Mouse (Mus musculus) heart, embryonic 12.5 days (tissue): ENCODE results near the gene Rps23. TPM values are rescaled to one million over a fixed set of nuclear protein-coding genes. Genes with fewer than 3 reads are reported as not detected.

Experiments
- ATAC-seq: fragments of 200-750 bp; cut with Nextera tagmentation; 2 replicates; pipeline ENCODE4 v1.8.0; 2017; ENCODE audit warnings: moderate TSS enrichment, moderate library complexity; ENCODE audit not compliant: insufficient number of reproducible peaks, low FRiP score
- H3K27ac ChIP-seq: fragments of 300-500 bp; sonication (generic); 2 replicates; pipeline ENCODE4 v1.5.1; 2016; ENCODE audit warnings: mild to moderate bottlenecking, moderate library complexity; ENCODE audit not compliant: poor library complexity, severe bottlenecking
- H3K27me3 ChIP-seq: fragments of 300-500 bp; sonication (generic); replicated peaks from 2 replicates; pipeline ENCODE4 v1.6.1; 2016; ENCODE audit warnings: mild to moderate bottlenecking, moderate library complexity
- H3K36me3 ChIP-seq: fragments of 300-500 bp; sonication (generic); 2 replicates; pipeline ENCODE4 v1.6.1; 2016; ENCODE audit warnings: mild to moderate bottlenecking, moderate library complexity
- H3K4me1 ChIP-seq: fragments of 300-500 bp; sonication (generic); replicated peaks from 2 replicates; pipeline ENCODE4 v1.6.1; 2016; ENCODE audit warnings: mild to moderate bottlenecking
- H3K4me2 ChIP-seq: fragments of 300-500 bp; sonication (generic); 2 replicates; pipeline ENCODE4 v1.6.1; 2016; ENCODE audit warnings: mild to moderate bottlenecking, moderate library complexity
- H3K4me3 ChIP-seq: fragments of 300-500 bp; sonication (generic); 2 replicates; pipeline ENCODE4 v1.5.1; 2016; ENCODE audit warnings: mild to moderate bottlenecking
- H3K9ac ChIP-seq: fragments of 300-500 bp; sonication (generic); 2 replicates; pipeline ENCODE4 v1.6.1; 2016; ENCODE audit warnings: mild to moderate bottlenecking, moderate library complexity
- H3K9me3 ChIP-seq: fragments of 300-500 bp; sonication (generic); replicated peaks from 2 replicates; pipeline ENCODE4 v1.6.1; 2016; ENCODE audit warnings: mild to moderate bottlenecking, moderate library complexity
- WGBS: fragments of 180-500 bp; shearing (Covaris S2); methylation state at CpG from one replicate; pipeline ENCODE4 v1.1.7; 2016; 5-methylcytosine and 5-hydroxymethylcytosine counted together
- polyA plus RNA-seq: library from polyadenylated mRNA; unstranded; fragments of >200 nt; fragmentation: Nextera tagmentation; extraction: Ambion mirVana; gene quantifications from 2 replicates; pipeline ENCODE4 v1.2.1, GENCODE M21; 2016

The Rps23 gene
- polyA plus RNA-seq, 1 experiment from 2014 or later: 179 TPM

- Histone ChIP-seq H3K4me2 (no peak overlapping the region), H3K9ac (no peak overlapping the region), H3K27me3 (no peaks in the 10 kb centered on the region), H3K9me3 (no peaks in the 10 kb centered on the region), H3K36me3 (peaks cover 6% of the 10 kb centered on the region), H3K27ac (no peak overlapping the region), H3K4me3 (no peak overlapping the region), H3K4me1 (no peaks in the 10 kb centered on the region)
- 74% methylated on average over 3 of the region's 3 CpGs for WGBS
- no peak for ATAC-seq
Observed at GRCm38 (mm10) chr13:90933256-90933655, 10.5 kb downstream of the Rps23 start.

GRCm38 (mm10) chr13:90935852-90936251, 13.1 kb downstream of the Rps23 start:
- Histone ChIP-seq H3K27me3 (no peaks in the 10 kb centered on the region), H3K27ac (no peak overlapping the region), H3K4me2 (no peak overlapping the region), H3K4me1 (no peaks in the 10 kb centered on the region), H3K9me3 (no peaks in the 10 kb centered on the region), H3K36me3 (no peaks in the 10 kb centered on the region), H3K4me3 (no peak overlapping the region), H3K9ac (no peak overlapping the region)
- WGBS: 84% methylated on average over 7 of the region's 7 CpGs
- no peak for ATAC-seq

GRCm38 (mm10) chr13:90939192-90939591, 16.4 kb downstream of the Rps23 start:
- no peak overlapping the region for H3K4me2 ChIP-seq
- H3K9ac ChIP-seq: no peak overlapping the region
- no peak overlapping the region for H3K4me3 ChIP-seq
- ATAC-seq: peak; percentile 82
- H3K9me3 ChIP-seq: no peaks in the 10 kb centered on the region
- H3K36me3 ChIP-seq: no peaks in the 10 kb centered on the region
- 53% methylated on average over 6 of the region's 6 CpGs for WGBS
- no peaks in the 10 kb centered on the region for H3K4me1 ChIP-seq
- H3K27ac ChIP-seq: no peak overlapping the region
- no peaks in the 10 kb centered on the region for H3K27me3 ChIP-seq

GRCm38 (mm10) chr13:90939600-90939999, 16.8 kb downstream of the Rps23 start:
- Histone ChIP-seq H3K4me2 (no peak overlapping the region), H3K27ac (no peak overlapping the region), H3K4me3 (no peak overlapping the region), H3K36me3 (no peaks in the 10 kb centered on the region), H3K27me3 (no peaks in the 10 kb centered on the region), H3K4me1 (no peaks in the 10 kb centered on the region), H3K9me3 (no peaks in the 10 kb centered on the region), H3K9ac (no peak overlapping the region)
- ATAC-seq: no peak
- 76% methylated on average over 5 of the region's 5 CpGs for WGBS

GRCm38 (mm10) chr13:90958894-90959293, 36.1 kb downstream of the Rps23 start:
- no peaks in the 10 kb centered on the region for H3K36me3 ChIP-seq
- H3K9ac ChIP-seq: no peak overlapping the region
- H3K4me1 ChIP-seq: peaks cover 11% of the 10 kb centered on the region
- H3K4me2 ChIP-seq: no peak overlapping the region
- H3K27me3 ChIP-seq: no peaks in the 10 kb centered on the region
- no peak overlapping the region for H3K4me3 ChIP-seq
- H3K9me3 ChIP-seq: no peaks in the 10 kb centered on the region
- no peak for ATAC-seq
- WGBS: 61% methylated on average over 2 of the region's 2 CpGs
- no peak overlapping the region for H3K27ac ChIP-seq

- H3K36me3 ChIP-seq: no peaks in the 10 kb centered on the region
- no peaks in the 10 kb centered on the region for H3K27me3 ChIP-seq
- H3K4me3 ChIP-seq: no peak overlapping the region
- no peaks in the 10 kb centered on the region for H3K9me3 ChIP-seq
- no peak overlapping the region for H3K27ac ChIP-seq
- no peak for ATAC-seq
- peaks cover 11% of the 10 kb centered on the region for H3K4me1 ChIP-seq
- no peak overlapping the region for H3K4me2 ChIP-seq
- H3K9ac ChIP-seq: no peak overlapping the region
- 84% methylated on average over 8 of the region's 8 CpGs for WGBS
Observed at GRCm38 (mm10) chr13:90960591-90960990, 37.8 kb downstream of the Rps23 start.

GRCm38 (mm10) chr13:90962836-90963760, 40.3 kb downstream of the Rps23 start:
- Histone ChIP-seq H3K4me3 (no peak overlapping the region), H3K4me1 (peaks cover 11% of the 10 kb centered on the region), H3K9ac (no peak overlapping the region), H3K36me3 (no peaks in the 10 kb centered on the region), H3K27ac (no peak overlapping the region), H3K4me2 (no peak overlapping the region), H3K27me3 (no peaks in the 10 kb centered on the region), H3K9me3 (no peaks in the 10 kb centered on the region)
- WGBS: 44% methylated on average over 10 of the region's 10 CpGs
- no peak; the same call in 1 of the 2 replicates for ATAC-seq

- Histone ChIP-seq H3K36me3 (no peaks in the 10 kb centered on the region), H3K4me1 (peaks cover 11% of the 10 kb centered on the region), H3K9me3 (no peaks in the 10 kb centered on the region), H3K4me2 (no peak overlapping the region), H3K27ac (no peak overlapping the region), H3K4me3 (no peak overlapping the region), H3K27me3 (no peaks in the 10 kb centered on the region), H3K9ac (no peak overlapping the region)
- ATAC-seq: no peak
- 88% methylated on average over 4 of the region's 4 CpGs for WGBS
Observed at GRCm38 (mm10) chr13:90964511-90964910, 41.8 kb downstream of the Rps23 start.

- no peaks in the 10 kb centered on the region for H3K27me3 ChIP-seq
- H3K4me3 ChIP-seq: no peak overlapping the region
- no peaks in the 10 kb centered on the region for H3K9me3 ChIP-seq
- H3K36me3 ChIP-seq: no peaks in the 10 kb centered on the region
- no peak overlapping the region for H3K9ac ChIP-seq
- no peak overlapping the region for H3K4me2 ChIP-seq
- peaks cover 17% of the 10 kb centered on the region for H3K4me1 ChIP-seq
- ATAC-seq: no peak
- WGBS: 70% methylated on average over 8 of the region's 8 CpGs
- H3K27ac ChIP-seq: no peak overlapping the region
Observed at GRCm38 (mm10) chr13:90965996-90966395, 43.2 kb downstream of the Rps23 start.

- Histone ChIP-seq H3K4me1 (peaks cover 17% of the 10 kb centered on the region), H3K27ac (no peak overlapping the region), H3K27me3 (no peaks in the 10 kb centered on the region), H3K9me3 (no peaks in the 10 kb centered on the region), H3K4me2 (no peak overlapping the region), H3K36me3 (no peaks in the 10 kb centered on the region), H3K9ac (no peak overlapping the region), H3K4me3 (no peak overlapping the region)
- WGBS: 6% methylated on average over 4 of the region's 4 CpGs
- no peak for ATAC-seq
Observed at GRCm38 (mm10) chr13:90967422-90967821, 44.7 kb downstream of the Rps23 start.

- Histone ChIP-seq H3K27me3 (no peaks in the 10 kb centered on the region), H3K4me3 (no peak overlapping the region), H3K4me2 (no peak overlapping the region), H3K36me3 (no peaks in the 10 kb centered on the region), H3K9me3 (no peaks in the 10 kb centered on the region), H3K9ac (no peak overlapping the region), H3K4me1 (peaks cover 6% of the 10 kb centered on the region; the same call in 1 of the 2 replicates), H3K27ac (no peak overlapping the region)
- WGBS: 70% methylated on average over 4 of the region's 4 CpGs
- no peak for ATAC-seq
Observed at GRCm38 (mm10) chr13:90968940-90969339, 46.2 kb downstream of the Rps23 start.
